Mouse (Mus musculus) midbrain, postnatal 0 days (tissue): ENCODE measurements around the gene Timm22. TPM values are rescaled to one million over a fixed set of nuclear protein-coding genes. Genes with fewer than 3 reads are reported as not detected.
A peak's percentile ranks its signal among the peaks of the same experiment; 100 is the strongest.

Experiments
- ATAC-seq: fragments of 200-750 bp; cut with Nextera tagmentation; 2 replicates; pipeline ENCODE4 v1.8.0; 2017; ENCODE audit warnings: moderate number of reproducible peaks, mild to moderate bottlenecking, moderate TSS enrichment, moderate library complexity; ENCODE audit not compliant: low FRiP score
- DNase-seq: peaks from one replicate; pipeline ENCODE4 v3.0.0-alpha.2; 2015; ENCODE audit warnings: low spot score
- H3K27ac ChIP-seq: fragments of 300-500 bp; sonication (generic); 2 replicates; pipeline ENCODE4 v1.5.1; 2014; ENCODE audit warnings: low read depth, mild to moderate bottlenecking, low read length, mixed read lengths
- H3K27me3 ChIP-seq: fragments of 300-500 bp; sonication (generic); 2 replicates; pipeline ENCODE4 v1.6.1; 2014; ENCODE audit warnings: low read length, control low read depth, mixed read lengths; ENCODE audit not compliant: insufficient read depth
- H3K36me3 ChIP-seq: fragments of 300-500 bp; sonication (generic); 2 replicates; pipeline ENCODE4 v1.6.1; 2014; ENCODE audit warnings: low read length, control low read depth, mixed read lengths; ENCODE audit not compliant: insufficient read depth
- H3K4me1 ChIP-seq: fragments of 300-500 bp; sonication (generic); 2 replicates; pipeline ENCODE4 v1.6.1; 2014; ENCODE audit warnings: mild to moderate bottlenecking, control low read depth, antibody characterized with exemption, low read length, mixed read lengths; ENCODE audit not compliant: insufficient read depth
- H3K4me2 ChIP-seq: fragments of 300-500 bp; sonication (generic); 2 replicates; pipeline ENCODE4 v1.6.1; 2014; ENCODE audit warnings: low read depth, mild to moderate bottlenecking, low read length, mixed read lengths; ENCODE audit not compliant: poor library complexity, severe bottlenecking
- H3K4me3 ChIP-seq: fragments of 300-500 bp; sonication (generic); 2 replicates; pipeline ENCODE4 v1.5.1; 2014; ENCODE audit warnings: low read depth, mild to moderate bottlenecking, low read length, moderate library complexity
- H3K9ac ChIP-seq: fragments of 300-500 bp; sonication (generic); replicated peaks from 2 replicates; pipeline ENCODE4 v1.6.1; 2014; ENCODE audit warnings: mild to moderate bottlenecking, low read length, moderate library complexity, mixed read lengths; ENCODE audit not compliant: poor library complexity, severe bottlenecking
- H3K9me3 ChIP-seq: fragments of 300-500 bp; sonication (generic); 2 replicates; pipeline ENCODE4 v1.6.1; 2016; ENCODE audit warnings: low read length, control low read depth
- CTCF ChIP-seq: IDR thresholded peaks from 2 replicates; pipeline ENCODE4 v1.5.1; 2016; ENCODE audit warnings: antibody characterized with exemption, mild to moderate bottlenecking
- WGBS: fragments of 180-500 bp; shearing (Covaris S2); extraction: QIAGEN DNeasy Blood & Tissue Kit; methylation state at CpG from one replicate; pipeline ENCODE4 v1.1.7; 2014; 5-methylcytosine and 5-hydroxymethylcytosine counted together
- polyA plus RNA-seq: library from polyadenylated mRNA; unstranded; fragments of >200 nt; fragmentation: Nextera tagmentation; extraction: Ambion mirVana; gene quantifications from 2 replicates; pipeline ENCODE4 v1.2.1, GENCODE M21; 2015
- total RNA-seq: library from RNA; depleted of rRNA; stranded (reverse); fragments of >200 nt; gene quantifications from 2 replicates; pipeline ENCODE4 v1.2.3, GENCODE M21; 2014; rRNA removed

Gene Timm22
- total RNA-seq, result 26.6 and 38.0 TPM in 2 replicates
- 103 and 104 TPM in 2 replicates for polyA plus RNA-seq

GRCm38 (mm10) chr11:76406702-76407583 lies at the start of gene Timm22:
Gene Timm22 (plus strand): TSS chr11:76406952.
- 0 out of 2 replicates have a peak, but pooled peaks cover 2% of the 10 kb centered on the region for H3K36me3 ChIP-seq
- ATAC-seq (peak; percentile 94), DNase-seq (peak; percentile 99)
- H3K27me3 ChIP-seq, result no peaks in the 10 kb centered on the region
- peak within 1 kb of the TSS; percentile 62 for H3K27ac ChIP-seq
- WGBS, result under 1% methylated on average over 46 of the region's 46 CpGs
- TF ChIP-seq CTCF, result peak; percentile 100
- H3K4me2 ChIP-seq, result peak within 1 kb of the TSS; percentile 62
- peak within 1 kb of the TSS; percentile 76 for H3K9ac ChIP-seq
- H3K4me1 ChIP-seq, result no peaks in the 10 kb centered on the region
- peak within 1 kb of the TSS; percentile 57 for H3K4me3 ChIP-seq
- H3K9me3 ChIP-seq, result no peaks in the 10 kb centered on the region

GRCm38 (mm10) chr11:76357464-76357863 lies 49.3 kb upstream of the Timm22 start:
- no peak for TF ChIP-seq CTCF
- Histone ChIP-seq H3K27me3 (no peaks in the 10 kb centered on the region), H3K9me3 (no peaks in the 10 kb centered on the region), H3K36me3 (no peaks in the 10 kb centered on the region), H3K9ac (no peak overlapping the region), H3K27ac (no peak overlapping the region), H3K4me3 (no peak overlapping the region), H3K4me1 (0 out of 2 replicates have a peak, but pooled peaks cover 2% of the 10 kb centered on the region), H3K4me2 (no peak overlapping the region)
- WGBS, result 60% methylated on average over 12 of the region's 12 CpGs
- ATAC-seq (no peak), DNase-seq (no peak)

GRCm38 (mm10) chr11:76358628-76359320 lies 48.0 kb upstream of the Timm22 start:
- ATAC-seq (no peak), DNase-seq (no peak)
- WGBS, result 27% methylated on average over 14 of the region's 14 CpGs
- no peak for TF ChIP-seq CTCF
- no peak overlapping the region for H3K4me2 ChIP-seq
- peaks cover 10% of the 10 kb centered on the region; the same call in 1 of the 2 replicates for H3K4me1 ChIP-seq
- no peaks in the 10 kb centered on the region for H3K9me3 ChIP-seq
- H3K4me3 ChIP-seq, result no peak overlapping the region
- no peak overlapping the region for H3K27ac ChIP-seq
- no peaks in the 10 kb centered on the region for H3K36me3 ChIP-seq
- no peaks in the 10 kb centered on the region for H3K27me3 ChIP-seq
- no peak overlapping the region for H3K9ac ChIP-seq

- H3K27ac ChIP-seq, result no peak overlapping the region
- ATAC-seq, result no peak
- no peak for DNase-seq
These were observed 46.5 kb upstream of the Timm22 start for GRCm38 (mm10) chr11:76360255-76360654.

DNA sequence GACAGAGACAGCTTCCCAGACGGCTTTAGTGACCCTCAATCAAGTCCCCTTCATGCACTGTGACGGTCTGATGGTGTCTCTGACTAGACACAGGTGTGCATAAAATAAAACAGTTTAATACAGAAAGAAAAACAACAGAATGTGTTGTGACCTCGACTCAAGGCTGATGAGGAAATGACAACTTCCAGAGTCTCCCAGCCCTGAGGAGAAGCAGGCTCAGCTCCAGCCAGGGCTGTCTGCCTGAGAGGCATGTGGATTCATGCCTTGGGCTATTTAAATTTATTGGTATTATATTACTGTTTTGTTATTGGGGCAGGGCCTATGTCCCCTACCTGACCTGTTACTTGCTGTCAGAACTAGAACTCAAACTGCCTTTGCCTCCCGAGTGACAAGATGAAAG lies 45.3 kb upstream of the Timm22 start:
- H3K27me3 ChIP-seq, result no peaks in the 10 kb centered on the region
- TF ChIP-seq CTCF, result no peak
- WGBS, result 84% methylated on average over 4 of the region's 4 CpGs
- peaks cover 12% of the 10 kb centered on the region; the same call in 1 of the 2 replicates for H3K4me1 ChIP-seq
- no peak overlapping the region for H3K9ac ChIP-seq
- ATAC-seq (no peak), DNase-seq (no peak)
- H3K4me2 ChIP-seq, result no peak overlapping the region
- H3K4me3 ChIP-seq, result no peak overlapping the region
- no peaks in the 10 kb centered on the region for H3K36me3 ChIP-seq
- H3K27ac ChIP-seq, result no peak overlapping the region
- H3K9me3 ChIP-seq, result no peaks in the 10 kb centered on the region

More at GRCm38 (mm10) chr11:76360255-76360654, 46.5 kb upstream of the Timm22 start:
- H3K36me3 ChIP-seq, result no peaks in the 10 kb centered on the region
- TF ChIP-seq CTCF, result no peak
- H3K9ac ChIP-seq, result no peak overlapping the region
- peaks cover 12% of the 10 kb centered on the region; the same call in 1 of the 2 replicates for H3K4me1 ChIP-seq
- H3K9me3 ChIP-seq, result no peaks in the 10 kb centered on the region
- H3K27me3 ChIP-seq, result no peaks in the 10 kb centered on the region
- no peak overlapping the region for H3K4me3 ChIP-seq
- no peak overlapping the region for H3K4me2 ChIP-seq
- WGBS, result 69% methylated on average over 6 of the region's 6 CpGs
